Mouse (Mus musculus) megakaryocyte, adult 5-6 weeks (primary cell): ENCODE data around the gene Cdkn2c. TPM values are rescaled to one million over a fixed set of nuclear protein-coding genes. Genes with fewer than 3 reads are reported as not detected.

Experiments used
- ATAC-seq: 2 replicates; pipeline ENCODE4 v1.8.0; 2016; ENCODE audit warnings: mild to moderate bottlenecking, inconsistent platforms; ENCODE audit not compliant: poor library complexity, severe bottlenecking
- total RNA-seq, 2 experiments: library from RNA; stranded (forward) in 1 of 2; stranded (reverse) in 1 of 2; fragments of 153-499, 151-499 nt in 1 of 2; fragments of 221-1000, 200-1000 nt in 1 of 2; gene quantifications; 2 replicates each; pipeline versions ENCODE4 v1.2.3 to v1.2.4; 2015 to 2017

Cdkn2c gene
- total RNA-seq, 2 experiments from 2014 or later: 93.9 to 122 TPM

GRCm38 (mm10) chr4:109657851-109658500, 9.0 kb downstream of the Cdkn2c start:
- ATAC-seq: peak; percentile 15

- peak; percentile 86 for ATAC-seq
Measured at GRCm38 (mm10) chr4:109657021-109657850, 9.8 kb downstream of the Cdkn2c start.

GRCm38 (mm10) chr4:109656301-109656700, 10.7 kb downstream of the Cdkn2c start:
- no peak for ATAC-seq

GRCm38 (mm10) chr4:109655738-109656137, 11.3 kb downstream of the Cdkn2c start:
- no peak for ATAC-seq

- no peak for ATAC-seq
Measured at GRCm38 (mm10) chr4:109654701-109655100, 12.3 kb downstream of the Cdkn2c start.

GRCm38 (mm10) chr4:109653251-109653650, 13.7 kb downstream of the Cdkn2c start:
- ATAC-seq: no peak

GRCm38 (mm10) chr4:109649331-109649730, 17.7 kb downstream of the Cdkn2c start:
- peak; percentile 52 for ATAC-seq

GRCm38 (mm10) chr4:109647281-109647680, 19.7 kb downstream of the Cdkn2c start:
- ATAC-seq: no peak

GRCm38 (mm10) chr4:109641451-109641850, 25.5 kb downstream of the Cdkn2c start:
- no peak for ATAC-seq

GRCm38 (mm10) chr4:109640141-109640540, 26.8 kb downstream of the Cdkn2c start:
- no peak for ATAC-seq

- ATAC-seq: peak; percentile 57
Measured at GRCm38 (mm10) chr4:109639356-109639755, 27.6 kb downstream of the Cdkn2c start.

GRCm38 (mm10) chr4:109634971-109635370, 32.0 kb downstream of the Cdkn2c start:
- ATAC-seq: peak; percentile 89

GRCm38 (mm10) chr4:109631029-109631428, 36.0 kb downstream of the Cdkn2c start:
- ATAC-seq: no peak

GRCm38 (mm10) chr4:109630215-109630614, 36.8 kb downstream of the Cdkn2c start:
- no peak for ATAC-seq

GRCm38 (mm10) chr4:109612596-109612995, 54.4 kb downstream of the Cdkn2c start:
- peak; percentile 68 for ATAC-seq

Other genes starting within 250 kb of the Cdkn2c start
- 27.2 and 28.8 TPM in 2 replicates for gene Rnf11, start 182.5 kb downstream of the Cdkn2c start, total RNA-seq (2015)
- 27.6 and 31.5 TPM in 2 replicates for gene Rnf11, start 182.5 kb downstream of the Cdkn2c start, total RNA-seq (2017)
- not detected in 2 replicates for gene 4930522H14Rik, start 135.9 kb downstream of the Cdkn2c start, total RNA-seq (2015)
- gene 4930522H14Rik, start 135.9 kb downstream of the Cdkn2c start, total RNA-seq (2017): 1.2 TPM in 1 of 2 replicates, not detected in the other
- gene Faf1, start 9.4 kb upstream of the Cdkn2c start, total RNA-seq (2015): 34.5 and 35.8 TPM in 2 replicates
- gene Faf1, start 9.4 kb upstream of the Cdkn2c start, total RNA-seq (2017): 40.9 and 42.0 TPM in 2 replicates